Mouse (Mus musculus) heart, embryonic 12.5 days (tissue): ENCODE data around the gene Oas3. TPM values are rescaled to one million over a fixed set of nuclear protein-coding genes. Genes with fewer than 3 reads are reported as not detected.

ENCODE experiments used
- ATAC-seq: fragments of 200-750 bp; cut with Nextera tagmentation; 2 replicates; pipeline ENCODE4 v1.8.0; 2017; ENCODE audit warnings: moderate TSS enrichment, moderate library complexity; ENCODE audit not compliant: insufficient number of reproducible peaks, low FRiP score
- H3K27ac ChIP-seq: fragments of 300-500 bp; sonication (generic); 2 replicates; pipeline ENCODE4 v1.5.1; 2016; ENCODE audit warnings: mild to moderate bottlenecking, moderate library complexity; ENCODE audit not compliant: poor library complexity, severe bottlenecking
- H3K27me3 ChIP-seq: fragments of 300-500 bp; sonication (generic); replicated peaks from 2 replicates; pipeline ENCODE4 v1.6.1; 2016; ENCODE audit warnings: mild to moderate bottlenecking, moderate library complexity
- H3K36me3 ChIP-seq: fragments of 300-500 bp; sonication (generic); 2 replicates; pipeline ENCODE4 v1.6.1; 2016; ENCODE audit warnings: mild to moderate bottlenecking, moderate library complexity
- H3K4me1 ChIP-seq: fragments of 300-500 bp; sonication (generic); replicated peaks from 2 replicates; pipeline ENCODE4 v1.6.1; 2016; ENCODE audit warnings: mild to moderate bottlenecking
- H3K4me2 ChIP-seq: fragments of 300-500 bp; sonication (generic); 2 replicates; pipeline ENCODE4 v1.6.1; 2016; ENCODE audit warnings: mild to moderate bottlenecking, moderate library complexity
- H3K4me3 ChIP-seq: fragments of 300-500 bp; sonication (generic); 2 replicates; pipeline ENCODE4 v1.5.1; 2016; ENCODE audit warnings: mild to moderate bottlenecking
- H3K9ac ChIP-seq: fragments of 300-500 bp; sonication (generic); 2 replicates; pipeline ENCODE4 v1.6.1; 2016; ENCODE audit warnings: mild to moderate bottlenecking, moderate library complexity
- H3K9me3 ChIP-seq: fragments of 300-500 bp; sonication (generic); replicated peaks from 2 replicates; pipeline ENCODE4 v1.6.1; 2016; ENCODE audit warnings: mild to moderate bottlenecking, moderate library complexity
- WGBS: fragments of 180-500 bp; shearing (Covaris S2); methylation state at CpG from one replicate; pipeline ENCODE4 v1.1.7; 2016; 5-methylcytosine and 5-hydroxymethylcytosine counted together
- polyA plus RNA-seq: library from polyadenylated mRNA; unstranded; fragments of >200 nt; fragmentation: Nextera tagmentation; extraction: Ambion mirVana; gene quantifications from 2 replicates; pipeline ENCODE4 v1.2.1, GENCODE M21; 2016

The Oas3 gene
- polyA plus RNA-seq, 1 experiment from 2014 or later: 0.33 TPM

DNA sequence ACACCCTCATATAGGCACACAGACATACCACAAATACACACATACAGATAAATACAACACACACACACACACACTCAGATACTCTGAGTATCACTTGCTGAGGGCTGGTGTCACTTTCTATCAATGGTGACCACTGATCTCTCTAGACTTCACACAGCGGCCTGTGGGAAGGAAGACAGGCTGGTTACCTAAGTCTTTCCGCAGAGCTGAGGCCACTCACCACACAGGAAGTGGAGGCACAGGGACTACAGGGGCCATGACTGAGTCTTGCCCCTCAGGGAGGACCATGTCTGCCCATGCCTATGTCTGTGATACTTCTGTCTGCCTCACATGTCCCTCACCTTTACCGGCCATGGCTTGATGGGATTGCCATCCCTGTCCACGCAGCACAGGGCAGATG lies 23.2 kb downstream of the Oas3 start:
- no peak overlapping the region for H3K9ac ChIP-seq
- H3K4me2 ChIP-seq: no peak overlapping the region
- ATAC-seq: no peak
- no peak overlapping the region for H3K27ac ChIP-seq
- peaks cover 9% of the 10 kb centered on the region; the same call in 1 of the 2 replicates for H3K9me3 ChIP-seq
- H3K4me3 ChIP-seq: no peak overlapping the region
- H3K36me3 ChIP-seq: no peaks in the 10 kb centered on the region
- 76% methylated on average over 4 of the region's 4 CpGs for WGBS
- H3K4me1 ChIP-seq: no peaks in the 10 kb centered on the region
- peaks cover 22% of the 10 kb centered on the region for H3K27me3 ChIP-seq

DNA sequence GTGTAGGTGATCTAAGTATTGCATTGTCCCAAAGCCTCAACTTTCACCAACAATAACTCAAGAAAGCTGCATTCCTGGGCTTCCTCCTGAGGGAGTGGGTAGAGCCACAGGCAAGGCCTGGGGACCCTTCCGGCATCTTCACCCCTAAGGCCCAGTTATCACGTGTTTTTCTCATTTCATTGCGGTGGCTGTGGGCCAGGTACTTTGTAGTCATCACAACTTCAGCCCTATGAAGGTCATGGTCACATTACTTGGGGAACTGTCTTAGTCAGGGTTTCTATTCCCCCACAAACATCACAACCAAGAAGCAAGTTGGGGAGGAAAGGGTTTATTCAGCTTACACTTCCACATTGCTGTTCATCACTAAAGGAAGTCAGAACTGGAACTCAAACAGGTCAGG lies 24.7 kb downstream of the Oas3 start:
- ATAC-seq: no peak
- Histone ChIP-seq H3K4me2 (no peak overlapping the region), H3K27me3 (peaks cover 12% of the 10 kb centered on the region), H3K36me3 (no peaks in the 10 kb centered on the region), H3K9ac (no peak overlapping the region), H3K4me1 (no peaks in the 10 kb centered on the region), H3K9me3 (peaks cover 1% of the 10 kb centered on the region; the same call in 1 of the 2 replicates), H3K4me3 (no peak overlapping the region), H3K27ac (no peak overlapping the region)
- 67% methylated on average over 3 of the region's 3 CpGs for WGBS

DNA sequence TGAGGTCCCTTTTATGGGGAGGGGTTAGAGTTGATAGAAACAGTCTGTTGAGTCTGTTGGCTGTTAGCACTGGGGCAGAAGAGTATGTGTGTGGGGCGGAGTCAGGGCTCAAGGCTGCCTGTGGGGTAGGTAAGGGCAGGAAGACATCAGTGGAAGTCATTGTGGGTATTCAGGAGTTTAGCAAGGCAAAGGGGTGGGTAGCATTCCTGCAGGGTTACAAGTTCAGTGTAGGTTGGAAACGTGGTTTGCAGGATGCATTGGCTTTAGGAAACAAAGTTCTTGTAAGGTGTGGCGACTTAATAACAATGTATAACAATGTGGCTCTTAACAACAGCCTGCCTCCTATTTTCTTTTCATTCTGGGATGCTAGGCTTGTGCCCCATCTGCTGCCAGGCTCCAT lies 26.3 kb downstream of the Oas3 start:
- no peak for ATAC-seq

DNA sequence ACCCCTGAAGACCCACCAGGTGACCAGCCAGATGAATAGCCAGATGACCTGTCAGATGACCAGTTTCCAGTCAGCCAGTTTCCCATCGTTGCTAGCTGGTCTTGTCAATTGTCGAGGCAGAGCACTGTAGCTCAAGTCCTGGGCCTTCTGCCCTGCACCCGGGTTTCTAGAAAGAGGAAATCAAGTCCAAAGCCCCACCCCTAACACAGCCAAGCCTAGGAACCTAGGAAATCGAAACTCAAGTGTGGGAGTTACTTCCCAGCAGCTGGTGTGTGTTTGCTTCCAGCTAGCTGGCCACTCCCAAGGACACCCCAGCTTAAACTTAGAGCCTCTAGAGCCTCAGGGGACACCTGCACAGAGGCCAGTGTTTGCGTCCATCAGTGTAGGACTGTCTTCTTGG lies 27.8 kb downstream of the Oas3 start, which contains the start of gene Oas2:
Gene Oas2, minus strand, starts transcription at position 166 of the 400 bp plus-strand sequence.
- no peaks in the 10 kb centered on the region; the same call in 1 of the 2 replicates for H3K9me3 ChIP-seq
- H3K4me1 ChIP-seq: no peaks in the 10 kb centered on the region
- 50% methylated on average over 5 of the region's 5 CpGs for WGBS
- no peaks in the 10 kb centered on the region for H3K36me3 ChIP-seq
- no peak within 1 kb of the TSS for H3K9ac ChIP-seq
- H3K4me3 ChIP-seq: no peak within 1 kb of the TSS
- no peak within 1 kb of the TSS for H3K4me2 ChIP-seq
- peaks cover 24% of the 10 kb centered on the region for H3K27me3 ChIP-seq
- no peak for ATAC-seq
- H3K27ac ChIP-seq: no peak within 1 kb of the TSS

More for the DNA sequence above, 26.3 kb downstream of the Oas3 start:
- H3K4me2 ChIP-seq: no peak overlapping the region
- H3K9ac ChIP-seq: no peak overlapping the region
- H3K36me3 ChIP-seq: no peaks in the 10 kb centered on the region
- H3K27me3 ChIP-seq: peaks cover 13% of the 10 kb centered on the region
- H3K27ac ChIP-seq: no peak overlapping the region
- no peak overlapping the region for H3K4me3 ChIP-seq
- 73% methylated on average over 3 of the region's 3 CpGs for WGBS
- no peaks in the 10 kb centered on the region for H3K4me1 ChIP-seq
- no peaks in the 10 kb centered on the region; the same call in 1 of the 2 replicates for H3K9me3 ChIP-seq

DNA sequence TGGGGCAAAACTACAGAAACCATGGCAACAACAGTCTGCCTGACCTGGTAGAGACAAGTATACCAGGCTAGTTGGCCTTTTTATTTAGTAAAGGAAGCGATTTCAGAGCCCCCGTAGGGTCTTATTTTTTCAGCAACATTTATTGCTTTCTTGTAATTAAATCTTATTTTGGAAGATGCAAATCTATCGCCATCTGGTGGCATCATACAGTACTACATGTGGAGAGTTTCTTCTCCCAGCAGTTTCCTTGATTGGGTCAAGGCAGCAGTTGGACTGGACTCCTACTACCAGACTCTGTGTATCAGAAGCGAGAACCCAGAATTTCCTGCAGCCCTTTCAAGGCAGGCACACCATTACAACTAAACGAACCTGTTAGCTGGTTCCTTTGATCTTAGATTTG lies 31.0 kb downstream of the Oas3 start:
- no peak overlapping the region for H3K27ac ChIP-seq
- H3K36me3 ChIP-seq: no peaks in the 10 kb centered on the region
- no peak overlapping the region for H3K4me2 ChIP-seq
- H3K4me3 ChIP-seq: no peak overlapping the region
- H3K9me3 ChIP-seq: no peaks in the 10 kb centered on the region
- peaks cover 40% of the 10 kb centered on the region for H3K27me3 ChIP-seq
- WGBS: 12% methylated on average over 5 of the region's 5 CpGs
- no peak overlapping the region for H3K9ac ChIP-seq
- H3K4me1 ChIP-seq: no peaks in the 10 kb centered on the region
- no peak for ATAC-seq

DNA sequence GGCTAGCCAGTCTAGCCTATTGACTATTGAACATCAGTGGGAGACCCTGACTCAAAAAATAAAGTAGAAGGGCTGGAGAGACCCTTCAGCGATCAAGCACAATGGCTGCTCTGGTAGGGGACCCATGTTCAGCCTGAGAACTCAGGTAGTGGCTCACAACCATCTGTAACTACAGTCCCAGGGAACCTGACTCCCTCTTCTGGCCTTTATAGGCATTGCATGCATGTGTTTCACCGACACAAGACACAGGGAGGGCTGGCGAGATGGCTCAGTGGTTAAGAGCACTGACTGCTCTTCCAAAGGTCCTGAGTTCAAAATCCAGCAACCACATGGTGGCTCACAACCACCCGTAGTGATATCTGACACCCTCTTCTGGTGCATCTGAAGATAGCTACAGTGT lies 35.3 kb downstream of the Oas3 start:
- no peak overlapping the region for H3K9ac ChIP-seq
- 18% methylated on average over 4 of the region's 4 CpGs for WGBS
- no peaks in the 10 kb centered on the region for H3K4me1 ChIP-seq
- H3K9me3 ChIP-seq: no peaks in the 10 kb centered on the region
- H3K27me3 ChIP-seq: peaks cover 47% of the 10 kb centered on the region
- no peak for ATAC-seq
- H3K4me3 ChIP-seq: no peak overlapping the region
- H3K4me2 ChIP-seq: no peak overlapping the region
- H3K36me3 ChIP-seq: no peaks in the 10 kb centered on the region
- no peak overlapping the region for H3K27ac ChIP-seq

DNA sequence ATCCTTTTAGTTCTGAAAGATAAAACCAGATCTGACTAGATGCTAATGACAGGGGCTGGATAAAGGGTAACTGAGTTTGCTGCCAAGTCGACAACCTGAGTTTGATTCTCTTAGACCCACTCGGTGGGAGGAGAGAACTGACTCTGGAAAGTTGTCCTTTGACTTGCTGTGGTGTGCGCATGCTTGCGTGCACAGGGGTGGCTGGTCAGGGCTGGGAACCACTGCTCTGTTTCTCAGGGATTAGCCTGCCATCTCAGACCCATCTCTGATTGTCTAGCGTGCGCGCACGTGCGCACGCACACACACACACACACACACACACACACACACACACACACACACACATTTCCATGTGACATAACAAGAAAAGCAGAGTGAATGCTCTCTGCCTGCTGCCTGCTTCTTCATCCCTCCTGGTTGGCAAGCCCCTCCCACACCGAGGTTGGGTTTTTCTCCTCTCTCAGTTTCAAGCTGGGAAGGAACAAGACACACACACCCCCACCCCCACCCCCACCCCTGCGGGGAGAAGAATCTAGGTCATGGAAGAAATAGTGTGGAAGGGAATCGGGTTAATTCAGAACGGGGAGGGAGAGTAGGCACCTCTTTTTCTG lies 43.0 kb downstream of the Oas3 start:
- no peaks in the 10 kb centered on the region for H3K36me3 ChIP-seq
- 69% methylated on average over 14 of the region's 14 CpGs for WGBS
- H3K9me3 ChIP-seq: no peaks in the 10 kb centered on the region
- H3K4me1 ChIP-seq: no peaks in the 10 kb centered on the region
- no peak overlapping the region for H3K4me3 ChIP-seq
- H3K9ac ChIP-seq: no peak overlapping the region
- no peak overlapping the region for H3K27ac ChIP-seq
- ATAC-seq: no peak
- peaks cover 11% of the 10 kb centered on the region for H3K27me3 ChIP-seq
- H3K4me2 ChIP-seq: no peak overlapping the region

DNA sequence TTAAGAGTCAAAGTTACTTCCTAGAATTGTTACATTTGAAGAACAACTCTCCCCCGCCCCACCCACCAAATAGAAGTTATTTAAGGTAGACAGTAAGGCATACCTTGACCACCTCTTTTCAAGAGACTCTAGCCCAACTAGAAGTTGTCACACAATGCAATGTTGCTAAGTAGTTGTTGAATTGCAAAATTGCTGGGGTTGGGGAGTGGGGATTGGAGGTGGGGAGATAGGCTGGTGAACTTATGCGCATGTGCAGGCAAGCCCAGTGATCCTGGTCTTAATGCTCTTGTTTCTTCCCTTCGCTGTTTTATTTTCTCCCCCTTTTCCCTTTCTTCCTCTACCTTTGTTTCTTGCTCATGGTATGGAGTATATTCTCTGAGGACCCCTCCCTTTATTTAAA lies 43.8 kb downstream of the Oas3 start:
- Histone ChIP-seq H3K27ac (no peak overlapping the region), H3K4me2 (no peak overlapping the region), H3K4me3 (no peak overlapping the region), H3K36me3 (no peaks in the 10 kb centered on the region), H3K4me1 (no peaks in the 10 kb centered on the region), H3K27me3 (peaks cover 10% of the 10 kb centered on the region), H3K9ac (no peak overlapping the region), H3K9me3 (no peaks in the 10 kb centered on the region)
- no peak for ATAC-seq
- 82% methylated on average over 3 of the region's 3 CpGs for WGBS

DNA sequence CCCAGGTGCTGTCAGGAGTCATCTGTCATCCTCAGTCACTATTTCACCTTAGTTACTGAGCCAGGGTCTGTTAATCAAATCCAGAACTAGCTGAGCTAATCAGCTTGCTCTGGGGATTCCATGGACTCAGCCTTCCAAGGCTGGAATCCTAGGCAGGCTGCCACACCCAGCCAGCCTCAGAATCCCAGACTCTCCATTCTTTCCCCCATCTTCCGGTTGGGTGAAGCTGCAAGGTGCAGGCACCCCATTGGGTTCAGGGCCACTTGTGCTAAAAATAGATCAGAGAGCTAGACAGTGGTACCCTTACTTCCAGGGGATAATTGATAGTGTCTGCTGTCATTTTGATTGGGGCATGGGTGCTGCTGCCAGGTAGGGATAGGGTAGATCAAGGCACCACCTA lies 44.7 kb downstream of the Oas3 start:
- no peak for ATAC-seq
- no peak overlapping the region for H3K27ac ChIP-seq
- no peaks in the 10 kb centered on the region for H3K9me3 ChIP-seq
- no peaks in the 10 kb centered on the region for H3K4me1 ChIP-seq
- no peaks in the 10 kb centered on the region for H3K36me3 ChIP-seq
- H3K27me3 ChIP-seq: peaks cover 7% of the 10 kb centered on the region; the same call in 1 of the 2 replicates
- no peak overlapping the region for H3K4me3 ChIP-seq
- no peak overlapping the region for H3K9ac ChIP-seq
- H3K4me2 ChIP-seq: no peak overlapping the region
- WGBS: 54% methylated on average over 1 of the region's 1 CpGs

DNA sequence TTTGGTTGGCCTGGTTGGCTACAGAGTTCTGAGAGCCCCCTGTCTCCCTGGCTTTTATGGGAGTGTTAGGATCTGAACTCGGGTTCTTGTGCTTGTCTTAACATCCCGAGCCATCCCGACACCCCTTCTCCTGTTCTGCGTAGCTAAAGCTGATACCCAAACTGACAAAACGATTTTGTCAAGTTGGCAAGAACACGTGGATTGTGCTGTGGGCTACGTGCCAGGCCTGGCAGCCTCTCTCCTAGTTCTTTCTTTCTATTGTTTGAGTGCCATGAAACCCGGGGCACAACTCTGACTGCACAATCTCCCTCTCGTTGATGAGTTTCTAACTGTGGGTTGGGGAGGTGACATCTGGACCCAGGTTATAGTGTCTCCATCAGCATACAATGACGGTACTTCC lies 48.1 kb downstream of the Oas3 start:
- Histone ChIP-seq H3K9ac (no peak overlapping the region), H3K27ac (no peak overlapping the region), H3K4me1 (no peaks in the 10 kb centered on the region), H3K4me2 (no peak overlapping the region), H3K27me3 (peaks cover 7% of the 10 kb centered on the region; the same call in 1 of the 2 replicates), H3K9me3 (no peaks in the 10 kb centered on the region), H3K36me3 (no peaks in the 10 kb centered on the region), H3K4me3 (no peak overlapping the region)
- ATAC-seq: no peak
- 74% methylated on average over 10 of the region's 10 CpGs for WGBS

DNA sequence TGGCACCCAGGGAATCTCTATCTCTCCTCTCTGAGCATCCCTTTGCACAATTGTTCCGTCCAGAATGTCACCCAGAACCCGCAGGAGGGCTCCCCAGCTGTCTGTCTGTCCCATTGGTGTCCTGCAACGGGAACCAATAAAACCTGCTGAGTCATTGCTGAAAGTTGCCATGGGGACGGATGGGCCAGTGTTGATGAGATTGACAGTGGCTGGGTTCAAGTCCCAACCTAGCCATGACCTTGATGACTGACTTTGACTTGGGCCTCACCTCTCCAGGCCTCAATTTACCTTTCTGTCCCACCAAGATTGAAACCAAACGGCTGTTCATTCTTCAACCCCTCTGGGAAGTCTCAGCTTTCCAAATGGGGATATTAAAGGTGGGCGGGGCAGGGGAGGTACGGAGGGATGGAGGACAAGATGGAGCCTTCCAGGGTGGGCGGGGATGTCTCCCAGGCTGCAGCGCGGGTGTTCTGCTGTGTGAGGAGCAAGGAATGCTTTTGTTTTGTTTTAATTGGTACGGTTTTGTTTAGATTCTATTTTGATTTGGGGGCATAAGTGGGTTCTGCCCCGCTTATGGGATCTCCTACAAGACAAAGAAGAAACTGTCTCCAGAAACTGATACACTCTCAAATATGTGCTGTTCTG lies 51.5 kb downstream of the Oas3 start:
- H3K27me3 ChIP-seq: peaks cover 17% of the 10 kb centered on the region; the same call in 1 of the 2 replicates
- WGBS: 63% methylated on average over 12 of the region's 12 CpGs
- H3K4me3 ChIP-seq: no peak overlapping the region
- H3K4me2 ChIP-seq: no peak overlapping the region
- H3K9me3 ChIP-seq: no peaks in the 10 kb centered on the region
- no peaks in the 10 kb centered on the region for H3K4me1 ChIP-seq
- no peak overlapping the region for H3K9ac ChIP-seq
- ATAC-seq: no peak
- no peaks in the 10 kb centered on the region for H3K36me3 ChIP-seq
- H3K27ac ChIP-seq: no peak overlapping the region
